In the genomic region with DNA sequence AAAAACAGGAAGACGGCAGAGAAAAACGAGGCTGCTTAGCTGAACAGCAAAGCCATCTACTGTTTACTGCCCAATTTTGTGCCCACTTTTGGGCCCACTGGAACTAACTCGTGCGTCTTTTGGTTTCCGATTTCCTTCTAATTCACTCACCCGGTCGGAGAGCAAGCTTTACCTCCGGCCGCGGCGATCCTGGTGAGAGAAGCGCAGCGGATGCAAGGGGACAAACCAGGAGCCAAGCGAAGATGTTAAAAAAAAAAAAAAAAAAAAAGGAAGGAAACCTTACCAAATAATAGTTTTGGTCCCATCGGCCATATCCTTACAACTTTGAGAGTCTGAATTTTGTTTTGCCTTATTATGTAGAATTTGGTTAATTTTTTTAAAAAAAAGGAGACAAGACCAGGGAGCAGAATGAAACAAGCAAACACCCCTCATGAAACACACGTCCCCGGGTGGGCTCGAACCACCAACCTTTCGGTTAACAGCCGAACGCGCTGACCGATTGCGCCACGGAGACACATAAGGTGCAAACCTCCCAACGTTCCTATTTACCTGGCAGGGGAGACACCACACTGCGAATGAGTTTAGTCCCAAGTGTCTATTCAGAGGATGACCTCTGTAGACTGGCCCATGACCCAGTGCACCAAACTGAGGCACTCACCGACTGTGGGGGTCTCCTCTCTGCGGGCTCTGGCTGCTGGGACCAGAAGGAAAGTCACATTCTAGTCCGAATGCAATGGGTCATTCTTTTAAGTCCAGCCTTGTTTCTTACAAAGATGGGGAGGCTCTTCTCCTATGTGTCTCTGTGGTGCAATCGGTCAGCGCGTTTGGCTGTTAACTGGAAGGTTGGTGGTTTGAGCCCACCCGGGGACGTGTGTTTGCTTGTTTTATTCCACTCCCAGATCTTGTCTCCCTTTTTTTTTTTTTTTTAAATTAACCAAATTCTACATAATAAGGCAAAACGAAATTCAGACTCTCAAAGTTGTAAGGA, we compare ENCODE assay signal across 9 mouse cellular contexts. TPM values are rescaled to one million over a fixed set of nuclear protein-coding genes. Genes with fewer than 3 reads are reported as not detected.
DNase-seq lines count a peak whose midpoint lies in the region; ATAC-seq and TF ChIP-seq lines count a peak whose summit lies in the region.
"Had no signal": no experiment of that assay in that cellular context is flagged by ENCODE, and none has a peak within 500 bp of the region (broad histone marks: within the 10 kb centered on the region; RNA-seq: fewer than 3 reads in every experiment).

No protein-coding gene starts in this region.

- TF ChIP-seq CTCF in forebrain, postnatal 0 days (IDR thresholded peaks at IDR 0.05; ENCODE audit: low read depth), result no peak
- no peak for TF ChIP-seq CTCF in left cerebral cortex, adult 2 months (IDR thresholded peaks at IDR 0.05)

- DNase-seq in CD4-positive, CD25-positive, alpha-beta regulatory T cell, adult 2 months (ENCODE audit: low read depth, low spot score), result peak; percentile 38
- peak; percentile 41 for DNase-seq in forebrain, postnatal 0 days
- no peak for DNase-seq in left cerebral cortex, adult 2 months (ENCODE audit: extremely low spot score in 1 of 2, low spot score in 2 of 2)
- DNase-seq in kidney, postnatal 36 days, result no peak
- DNase-seq in thymus, adult 18-20 months, result no peak
- DNase-seq: gastrocnemius, postnatal 25 days had no signal

- H3K4me3 ChIP-seq in erythroblast, embryonic 14.5 days (replicated peaks), result peak overlapping the region; percentile 20
- no peak overlapping the region for H3K4me3 ChIP-seq in forebrain, postnatal 0 days (ENCODE audit: low read depth, low read length)
- H3K4me3 ChIP-seq in liver, embryonic 15.5 days (replicated peaks), result peak overlapping the region; percentile 39
- no peak overlapping the region for H3K4me3 ChIP-seq in left cerebral cortex, adult 2 months

- H3K36me3 ChIP-seq in erythroblast, embryonic 14.5 days (ENCODE audit: control insufficient read depth), result no peaks in the 10 kb centered on the region
- no peaks in the 10 kb centered on the region for H3K36me3 ChIP-seq in forebrain, postnatal 0 days (ENCODE audit: insufficient read depth)
- no peaks in the 10 kb centered on the region for H3K36me3 ChIP-seq in liver, embryonic 15.5 days (replicated peaks)

- intact Hi-C loops in left cerebral cortex, adult 2 months (cut with DNase I), result loop anchor here (10.0 kb wide), 1 partner anchor 60 kb away; no protein-coding TSS in a partner anchor

- no peak overlapping the region for H3K27ac ChIP-seq in forebrain, postnatal 0 days (ENCODE audit: low read depth, low read length)
- H3K27ac ChIP-seq in liver, embryonic 15.5 days (replicated peaks), result no peak overlapping the region
- no peak overlapping the region for H3K27ac ChIP-seq in left cerebral cortex, adult 2 months

- no peak for ATAC-seq in erythroblast, adult 5-6 weeks (replicated peaks; ENCODE audit: low FRiP score, poor library complexity, severe bottlenecking)
- ATAC-seq in forebrain, postnatal 0 days, result no peak
- ATAC-seq in liver, embryonic 15.5 days (ENCODE audit: insufficient read depth), result no peak

- 4% methylated on average over 36 of the region's 36 CpGs for WGBS in forebrain, postnatal 0 days
- 3% methylated on average over 36 of the region's 36 CpGs for WGBS in liver, embryonic 15.5 days (ENCODE audit: insufficient replicate concordance)

- no peak overlapping the region for H3K9ac ChIP-seq in forebrain, postnatal 0 days
- no peak overlapping the region for H3K9ac ChIP-seq in liver, embryonic 15.5 days

- no peaks in the 10 kb centered on the region; the same call in 1 of the 2 replicates for H3K9me3 ChIP-seq in erythroblast, embryonic 14.5 days (ENCODE audit: control insufficient read depth, low read length)
- H3K9me3 ChIP-seq in forebrain, postnatal 0 days (ENCODE audit: low read length), result no peaks in the 10 kb centered on the region
- no peaks in the 10 kb centered on the region for H3K9me3 ChIP-seq in liver, embryonic 15.5 days (replicated peaks)

- peaks cover 98% of the 10 kb centered on the region for H3K27me3 ChIP-seq in erythroblast, embryonic 14.5 days (ENCODE audit: control insufficient read depth)
- H3K27me3 ChIP-seq in forebrain, postnatal 0 days (ENCODE audit: insufficient read depth, low read length), result peaks cover 93% of the 10 kb centered on the region
- H3K27me3 ChIP-seq in liver, embryonic 15.5 days, result peaks cover 98% of the 10 kb centered on the region

- H3K4me1 ChIP-seq in erythroblast, embryonic 14.5 days (ENCODE audit: control insufficient read depth), result peaks cover 22% of the 10 kb centered on the region
- no peaks in the 10 kb centered on the region for H3K4me1 ChIP-seq in forebrain, postnatal 0 days (ENCODE audit: insufficient read depth)
- peaks cover 21% of the 10 kb centered on the region for H3K4me1 ChIP-seq in liver, embryonic 15.5 days (replicated peaks)

- no peak overlapping the region for H3K4me2 ChIP-seq in forebrain, postnatal 0 days (ENCODE audit: low read depth)
- peak overlapping the region; percentile 60 for H3K4me2 ChIP-seq in liver, embryonic 15.5 days

RNA-seq across cellular contexts. Expression of a gene that starts 40.7 kb away (rescaled TPM):
- not detected in 2 replicates for polyA plus RNA-seq in erythroblast, embryonic 14.5 days (2012)
- 9.0 and 10.8 TPM in 2 replicates for total RNA-seq in erythroblast, adult 5-6 weeks (2015; ENCODE audit: low replicate concordance)
- total RNA-seq in erythroblast, adult 5-6 weeks (2017; ENCODE audit: low replicate concordance), result 4.0 and 4.5 TPM in 2 replicates
- total RNA-seq in forebrain, postnatal 0 days (2014; rRNA removed), result 1.7 and 5.7 TPM in 2 replicates
- polyA plus RNA-seq in forebrain, postnatal 0 days (2015; fragmentation: Nextera tagmentation; extraction: Ambion mirVana), result 1.5 and 2.4 TPM in 2 replicates
- 4.4 and 4.7 TPM in 2 replicates for polyA plus RNA-seq in liver, embryonic 15.5 days (2015; fragmentation: Nextera tagmentation; extraction: Ambion mirVana)
- total RNA-seq in left cerebral cortex, adult 2 months (2021), result 1 to 10 TPM; 2.0 to 2.7 TPM

Comparison
In these comparisons a context has a peak if more than half of its experiments do, and no peak if none do; other contexts are left out.
1. H3K4me3 ChIP-seq: peak in erythroblast, embryonic 14.5 days (single experiment) and liver, embryonic 15.5 days (single experiment); none in forebrain, postnatal 0 days (single experiment) and left cerebral cortex, adult 2 months (single experiment).
2. DNase-seq: peak in CD4-positive, CD25-positive, alpha-beta regulatory T cell, adult 2 months (single experiment) and forebrain, postnatal 0 days (single experiment); none in left cerebral cortex, adult 2 months (0 of 2), kidney, postnatal 36 days (0 of 2) and thymus, adult 18-20 months (0 of 2).